Mouse (Mus musculus) ES-Bruce4 (cell line): Measurements from ENCODE around the gene Macrod2.

ENCODE experiments used
- CTCF ChIP-seq: IDR thresholded peaks from one replicate; pipeline ENCODE4 v1.8.1; 2011; ENCODE audit warnings: low read depth, low read length
- POLR2A ChIP-seq: IDR thresholded peaks from one replicate; pipeline ENCODE4 v1.8.1; 2011; ENCODE audit warnings: low read length; ENCODE audit not compliant: insufficient read depth

DNA sequence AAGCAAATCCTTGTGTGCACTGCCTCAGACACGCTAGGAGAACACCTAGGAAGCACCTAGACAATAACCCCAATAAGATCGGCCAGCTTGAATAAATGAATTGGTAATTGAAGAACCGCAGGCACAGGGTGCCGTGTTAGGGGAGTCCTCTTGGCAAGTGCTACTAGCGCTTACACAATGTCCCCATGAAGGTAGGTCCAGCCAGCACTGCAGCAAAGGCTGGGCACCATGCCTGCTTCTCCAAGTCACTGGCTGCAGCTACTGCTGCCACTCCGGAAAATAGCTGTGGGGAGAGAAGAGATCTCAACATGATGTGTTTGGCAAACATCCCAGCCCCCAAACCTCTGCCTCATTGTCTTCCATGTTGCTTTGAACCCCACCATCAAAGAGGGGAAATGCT, 1603.8 kb downstream of the Macrod2 start:
- TF ChIP-seq POLR2A: no peak
- no peak for TF ChIP-seq CTCF
